Mouse (Mus musculus): Measurements from ENCODE around the gene Ptpn6.

The Ptpn6 gene

DNA sequence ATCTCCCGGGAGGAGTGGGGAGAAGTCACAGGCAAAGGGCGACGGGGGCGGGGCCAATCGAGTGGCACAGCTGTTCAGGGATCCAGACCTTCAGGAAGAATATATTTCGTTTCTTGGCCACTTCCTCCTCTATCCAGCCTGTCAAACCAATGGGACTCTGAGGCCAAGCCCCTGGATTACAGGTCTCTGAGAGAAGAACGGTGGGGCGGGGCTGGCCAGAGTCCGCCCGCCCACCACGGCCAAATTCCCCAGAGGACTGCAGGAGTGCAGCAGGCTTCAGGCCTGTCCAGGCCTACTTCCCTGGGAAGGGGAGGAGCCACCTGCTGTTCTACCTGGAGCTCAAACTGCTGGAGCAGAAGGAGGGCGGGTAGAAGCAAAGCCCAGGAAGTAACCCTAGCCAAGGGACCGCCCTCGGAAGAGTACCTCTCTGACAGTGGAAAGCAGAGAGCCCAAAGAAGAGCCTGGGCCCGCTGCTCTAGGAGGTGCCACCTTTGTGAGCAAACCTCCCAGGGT, at the start of gene Ptpn6:
Gene Ptpn6 (minus strand): TSS at position 204 of the 513 bp plus-strand sequence.
- peak; percentile 5 for DNase-seq

DNA sequence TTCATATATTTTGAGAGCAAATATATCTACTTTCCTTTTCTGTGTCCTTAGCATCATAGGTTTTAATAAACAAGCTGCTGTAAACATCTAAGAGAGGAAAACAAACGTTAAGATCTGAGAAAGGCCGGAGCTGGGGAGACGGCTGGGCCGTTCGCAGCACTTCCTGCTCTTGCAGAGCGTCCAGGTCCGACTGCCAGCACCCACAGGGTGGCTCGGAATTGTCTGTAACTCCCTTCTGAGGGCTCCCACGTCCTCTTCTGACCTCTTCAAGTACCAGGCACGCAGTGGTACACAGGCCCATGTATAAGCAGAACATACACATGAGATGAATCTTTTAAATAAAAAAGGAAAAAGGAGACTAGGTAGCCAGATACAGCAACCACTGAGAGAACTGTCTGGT, 49.2 kb upstream of the Ptpn6 start:
- DNase-seq, result no peak

DNA sequence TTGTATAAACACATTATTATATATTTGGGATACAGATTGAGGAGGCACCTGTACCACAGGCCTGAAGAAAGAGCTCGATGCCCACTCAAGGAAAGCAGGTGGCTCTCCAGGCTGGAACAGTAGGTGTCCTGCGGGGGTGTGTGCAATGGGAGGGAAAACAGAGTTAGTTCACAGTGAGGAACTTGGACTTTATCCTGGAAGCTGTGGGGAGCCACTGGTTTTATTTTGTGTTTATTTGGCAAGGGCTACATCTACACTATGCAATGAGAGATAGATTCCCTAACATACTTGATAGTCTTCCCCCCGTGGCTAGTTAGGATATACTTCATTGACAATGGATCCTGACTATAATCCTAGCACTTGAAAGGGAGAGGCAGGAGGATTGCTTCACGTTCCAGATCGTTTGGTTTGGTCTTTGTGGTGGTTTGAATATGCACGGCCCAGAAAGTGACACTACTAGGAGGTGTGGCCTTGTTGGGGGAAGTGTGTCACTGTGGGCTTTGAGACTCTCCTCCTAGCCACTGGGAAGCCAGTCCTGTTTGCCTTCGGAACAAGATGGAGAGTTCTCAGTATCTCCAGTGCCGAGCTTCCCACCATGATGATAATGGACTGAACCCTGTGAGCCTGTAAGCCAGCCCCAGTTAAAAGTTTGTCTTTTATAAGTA, 48.4 kb upstream of the Ptpn6 start:
- no peak for DNase-seq

DNA sequence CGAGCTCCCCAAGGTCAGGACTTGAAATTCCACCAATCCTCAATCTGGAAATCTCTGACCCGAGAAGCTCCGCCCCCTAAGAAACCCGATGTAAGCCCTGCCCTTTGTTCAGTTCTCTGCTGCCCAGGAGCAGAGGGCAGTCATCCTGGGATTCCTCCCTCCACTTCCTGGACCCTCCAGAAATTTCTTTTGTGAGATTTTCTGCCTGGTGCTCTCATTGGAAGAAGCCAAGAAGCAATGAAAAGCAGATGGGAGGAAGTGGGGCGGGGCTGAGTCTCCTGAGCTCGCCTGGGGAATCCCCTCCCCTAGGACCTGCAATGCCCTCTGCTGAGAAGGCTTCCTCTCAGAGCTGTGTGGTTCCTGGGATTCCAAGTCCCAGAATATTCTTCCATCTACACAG, 43.9 kb upstream of the Ptpn6 start:
- DNase-seq, result no peak

DNA sequence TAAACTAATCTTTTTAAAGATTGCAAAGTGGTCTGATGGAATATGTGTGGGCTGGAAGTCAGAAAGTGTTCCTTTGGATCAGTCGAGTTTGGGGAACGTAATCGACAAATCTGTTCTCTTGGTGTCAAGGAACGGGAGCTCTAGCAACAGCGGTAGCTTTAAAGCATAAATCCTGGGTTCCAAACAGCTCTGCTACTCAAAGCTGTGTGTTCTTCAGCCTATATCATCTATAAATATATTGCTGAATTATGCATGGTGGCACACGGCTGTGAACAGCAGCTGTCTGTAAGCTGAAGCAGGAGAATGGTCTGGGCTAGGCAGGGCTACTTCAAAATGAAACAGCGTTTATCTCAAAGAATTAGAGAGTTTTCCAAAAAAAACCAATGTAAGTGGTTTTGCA, 42.4 kb upstream of the Ptpn6 start:
- no peak for DNase-seq

DNA sequence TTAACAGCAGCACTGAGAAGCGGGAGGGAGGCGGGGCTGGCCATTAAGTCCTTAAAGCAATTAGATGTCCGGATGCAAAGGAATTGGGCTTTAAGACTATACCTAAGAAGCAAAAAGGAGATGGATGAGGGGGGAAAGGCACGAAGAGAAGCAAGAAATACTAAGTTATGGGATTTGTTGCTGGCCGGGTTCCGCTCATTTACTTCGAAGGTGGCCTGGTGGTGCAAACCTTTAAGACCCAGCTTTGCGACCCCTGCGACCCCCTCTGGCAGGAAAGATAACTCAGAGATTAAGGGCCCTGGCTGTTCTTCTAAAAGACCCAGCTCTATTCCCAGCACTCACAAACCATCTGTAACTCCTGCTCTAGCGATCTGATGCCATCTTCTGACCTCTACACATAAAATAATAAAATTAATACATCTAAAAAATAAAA, 41.5 kb upstream of the Ptpn6 start:
- DNase-seq, result no peak

DNA sequence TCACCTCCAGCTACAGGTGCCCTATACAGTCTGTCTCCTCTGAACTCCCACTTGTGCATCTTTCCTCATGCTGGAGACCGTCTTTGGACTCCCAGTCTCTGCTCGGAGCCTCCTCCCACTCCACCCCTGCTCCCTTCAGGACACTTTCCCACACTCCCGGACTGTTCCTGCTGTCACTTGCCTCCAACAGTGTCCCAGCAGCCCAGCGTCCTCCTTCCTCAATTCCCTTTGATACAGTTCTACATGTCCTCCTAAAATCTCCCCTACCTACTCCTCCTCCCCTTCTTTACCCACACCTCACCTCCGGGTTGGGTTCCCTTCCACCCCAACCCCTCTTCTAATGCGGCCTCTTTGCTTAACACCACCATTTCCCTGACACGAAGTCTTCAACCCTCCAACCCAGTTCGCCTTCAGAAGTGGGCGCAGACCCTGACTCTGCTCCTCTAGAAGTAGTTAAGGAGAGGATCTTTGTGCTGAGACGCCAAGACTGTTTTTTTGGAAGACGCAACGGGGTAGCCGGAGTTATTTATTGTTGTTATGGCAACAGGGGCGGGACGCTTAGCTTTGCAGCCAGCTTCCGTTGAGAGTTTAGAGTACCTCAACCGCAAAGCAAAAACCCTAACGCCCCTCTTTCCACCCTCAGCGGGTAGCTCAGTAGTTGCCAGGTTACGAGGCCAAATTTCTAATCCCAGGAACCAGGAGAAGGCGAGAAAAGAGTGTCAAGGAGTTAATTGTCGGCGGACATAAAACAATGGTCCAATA, 40.9 kb upstream of the Ptpn6 start, which contains the start of gene Lrrc23:
Gene Lrrc23 (minus strand): TSS at position 506 of the 762 bp plus-strand sequence.
- no peak for DNase-seq

DNA sequence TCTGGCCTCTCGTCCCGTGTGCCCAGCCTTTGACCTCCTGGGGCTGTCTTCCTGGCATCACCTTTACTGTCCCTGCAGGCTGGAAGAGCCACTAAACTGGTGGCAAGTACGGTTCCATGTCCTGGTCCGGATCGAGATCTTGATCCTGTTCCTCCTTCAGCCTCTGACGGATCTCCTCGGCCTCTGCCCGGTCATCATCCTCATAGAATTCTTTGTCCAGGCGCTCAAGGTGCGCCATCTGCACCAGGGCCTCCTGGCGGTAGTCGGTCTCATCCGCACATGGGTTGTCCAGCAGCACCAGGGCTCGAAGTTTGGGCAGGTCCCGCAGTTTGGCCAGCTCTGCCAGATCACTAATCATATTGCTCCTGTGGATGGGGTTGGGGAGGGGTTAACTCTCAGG, 32.0 kb upstream of the Ptpn6 start:
- DNase-seq, result no peak

DNA sequence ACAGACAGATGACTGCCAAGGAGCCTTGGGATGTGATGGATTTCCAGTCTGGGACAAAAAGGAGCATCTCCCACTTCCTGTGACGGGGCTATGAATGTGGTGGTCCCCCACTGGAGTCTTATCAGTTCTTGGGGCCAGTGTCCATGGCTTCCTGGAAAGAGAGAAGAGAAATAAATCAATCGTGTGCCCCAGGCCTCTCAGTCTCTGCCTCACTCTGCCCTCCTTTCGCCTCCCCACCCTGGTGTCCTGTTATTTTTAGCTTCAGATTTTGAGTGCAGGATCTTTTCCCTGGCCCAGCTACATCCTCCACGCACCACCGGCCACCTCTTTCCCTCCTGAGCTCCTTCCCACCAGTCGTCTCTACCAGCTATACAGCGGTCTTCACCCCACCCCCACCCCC, 31.5 kb upstream of the Ptpn6 start:
- DNase-seq, result no peak

DNA sequence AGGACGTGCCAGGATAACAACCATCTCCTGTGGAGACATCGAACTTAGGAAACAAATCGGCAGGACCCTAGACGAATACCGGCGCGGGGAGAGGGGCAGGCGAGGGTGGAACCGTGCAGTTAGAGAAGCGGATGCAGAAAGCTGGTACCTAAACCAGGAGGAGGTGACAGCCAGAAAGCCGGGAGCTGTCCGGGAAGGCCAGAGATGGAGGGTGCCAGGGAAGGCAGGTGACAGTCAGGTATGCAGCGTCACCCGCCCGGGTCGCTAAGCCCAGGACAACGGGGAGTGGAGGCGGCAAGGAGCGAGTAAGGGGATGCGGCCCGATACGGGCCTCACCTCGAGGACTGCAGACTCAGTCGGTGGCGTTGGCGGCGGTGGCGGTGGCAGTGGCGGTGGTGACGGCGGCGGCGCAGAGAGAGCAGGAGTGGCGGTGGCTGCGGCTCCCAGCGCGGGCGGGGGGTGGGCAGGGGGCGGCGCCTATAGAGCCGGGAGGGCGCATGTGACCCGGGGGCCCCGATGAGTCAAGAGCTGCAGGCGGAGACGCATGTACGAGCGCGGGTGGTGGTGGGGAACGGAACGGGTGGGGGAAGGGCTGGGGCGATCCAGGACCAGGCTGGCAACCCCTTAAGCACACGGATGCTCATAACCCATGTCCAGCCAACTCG, 30.7 kb upstream of the Ptpn6 start, which contains the start of gene Eno2:
Gene Eno2 (minus strand): TSS at position 573 of the 665 bp plus-strand sequence.
- peak; percentile 87 for DNase-seq

DNA sequence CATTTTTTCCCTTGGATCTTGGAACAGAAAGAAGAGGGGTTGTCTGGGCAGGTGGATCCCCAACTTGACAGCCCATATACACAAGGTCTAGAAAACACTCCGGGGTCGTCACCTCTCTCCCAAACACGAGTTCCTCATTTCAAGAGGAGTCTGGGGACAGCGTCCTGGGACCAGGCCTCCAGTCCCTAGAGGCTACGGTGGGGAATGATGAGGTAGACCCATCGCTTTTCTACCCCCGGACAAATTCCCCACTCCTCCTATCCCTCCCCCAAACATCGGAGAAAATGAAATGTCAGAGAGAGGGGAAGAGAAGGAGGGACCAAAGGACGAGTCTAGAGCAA, 30.2 kb upstream of the Ptpn6 start:
- no peak for DNase-seq

DNA sequence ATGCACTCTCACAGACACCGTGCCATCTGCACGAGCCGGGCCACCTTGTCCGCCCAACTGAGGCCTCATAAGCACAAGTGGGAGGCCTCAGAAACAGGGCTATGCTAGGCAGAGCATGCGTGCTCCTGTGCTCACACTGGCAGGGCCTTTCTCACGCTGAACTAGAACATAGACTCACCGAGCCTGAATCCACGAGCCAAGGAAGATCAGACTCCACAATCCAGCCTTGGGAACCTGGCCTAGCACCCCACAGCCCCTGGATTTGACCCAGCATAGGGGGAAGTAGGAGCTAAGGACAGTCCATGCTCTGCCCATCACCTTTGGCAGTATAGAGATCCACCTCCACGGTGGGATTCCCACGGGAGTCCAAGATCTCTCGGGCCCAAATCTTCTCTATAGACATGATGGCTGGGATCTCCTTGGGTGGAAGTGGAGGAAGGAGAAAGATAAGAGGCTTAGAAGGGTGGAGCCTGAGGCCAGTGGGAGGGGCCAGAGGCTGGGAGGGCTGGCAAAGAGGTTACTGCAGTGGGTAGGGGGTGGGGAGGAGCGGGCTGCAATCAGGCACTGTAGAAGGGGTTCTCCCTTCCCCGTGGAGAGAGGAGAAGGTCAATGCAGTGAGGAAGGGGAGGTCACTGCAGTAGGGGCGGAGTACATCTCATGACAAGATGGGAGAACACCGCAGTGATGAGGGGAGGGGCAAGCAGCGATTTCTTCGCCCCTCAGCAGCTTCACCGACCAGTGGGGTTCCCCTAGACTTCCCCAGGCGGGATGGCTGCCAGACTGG, 29.6 kb upstream of the Ptpn6 start:
- peak; percentile 72 for DNase-seq

DNA sequence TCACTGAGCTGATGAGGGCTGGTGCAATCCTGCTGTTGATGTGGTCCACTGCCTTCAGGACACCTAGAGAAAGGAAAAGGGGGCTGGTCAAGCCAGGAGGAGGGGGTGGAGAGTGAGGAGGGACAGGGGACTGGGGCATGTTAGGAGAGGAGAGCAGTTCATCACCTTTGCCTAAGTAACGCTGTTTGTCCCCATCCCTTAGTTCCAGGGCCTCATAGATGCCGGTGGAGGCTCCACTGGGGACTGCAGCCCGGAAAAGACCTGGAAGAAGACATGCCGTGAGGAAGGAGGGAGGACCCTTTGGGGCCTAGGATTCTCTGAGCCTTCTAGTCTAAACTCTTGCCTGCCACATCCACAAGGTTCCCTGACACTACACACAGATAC, 29.0 kb upstream of the Ptpn6 start:
- no peak for DNase-seq

DNA sequence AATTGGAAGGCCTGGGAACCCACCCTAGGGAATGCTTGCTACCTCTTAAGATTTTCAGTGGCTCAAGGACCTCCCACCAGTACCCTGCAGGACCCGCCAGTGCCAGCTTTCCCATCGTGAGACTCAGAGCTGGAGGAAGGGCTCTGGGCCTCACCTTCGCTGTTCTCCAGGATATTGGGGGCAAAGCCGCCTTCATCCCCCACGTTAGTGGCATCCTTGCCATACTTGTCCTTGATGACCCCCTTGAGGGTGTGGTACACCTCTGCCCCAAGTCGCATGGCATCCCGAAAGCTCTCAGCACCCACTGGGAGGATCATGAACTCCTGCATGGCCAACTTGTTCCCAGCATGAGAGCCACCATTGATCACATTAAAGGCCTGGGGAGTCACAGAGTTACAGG, 27.4 kb upstream of the Ptpn6 start:
- DNase-seq, result no peak

DNA sequence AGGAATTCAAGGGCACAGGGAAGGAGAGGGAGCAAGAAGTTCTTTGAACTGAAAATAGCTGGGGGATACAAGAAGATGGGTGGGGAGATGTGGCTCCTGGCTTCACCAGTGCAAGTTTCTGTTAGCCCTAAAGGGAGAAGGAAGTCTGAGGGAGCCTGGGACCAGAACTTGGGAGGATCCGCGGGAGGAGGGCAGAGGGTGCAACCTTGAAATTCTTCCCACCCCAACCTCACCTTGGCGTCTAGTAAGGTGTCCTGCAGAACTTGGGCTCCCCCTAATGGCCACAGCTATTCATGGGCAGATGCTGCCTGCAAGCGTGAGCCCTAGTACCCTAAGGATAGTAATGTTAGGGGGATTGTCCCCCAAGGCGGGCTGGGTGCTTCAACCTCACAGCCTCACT, 20.7 kb upstream of the Ptpn6 start:
- DNase-seq, result peak; percentile 86

DNA sequence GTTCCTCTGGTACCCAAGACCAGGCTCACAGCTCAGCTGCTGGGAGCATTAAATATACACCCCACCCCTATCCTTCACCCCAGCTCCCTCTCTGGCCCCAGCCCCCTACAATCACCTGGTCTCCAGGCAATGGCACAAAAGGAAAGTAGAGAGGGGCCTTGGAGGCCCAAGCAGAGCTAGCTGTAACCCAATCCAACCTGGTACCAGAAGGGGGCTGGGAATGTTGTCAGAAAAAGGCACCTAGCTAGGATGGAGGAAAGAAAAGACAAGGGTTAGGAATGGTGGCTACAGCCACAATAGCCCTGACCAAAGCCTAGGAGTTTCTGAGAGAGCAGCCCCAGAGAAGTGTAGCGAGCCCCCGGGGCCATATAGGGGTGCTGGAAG, 20.3 kb upstream of the Ptpn6 start:
- no peak for DNase-seq

DNA sequence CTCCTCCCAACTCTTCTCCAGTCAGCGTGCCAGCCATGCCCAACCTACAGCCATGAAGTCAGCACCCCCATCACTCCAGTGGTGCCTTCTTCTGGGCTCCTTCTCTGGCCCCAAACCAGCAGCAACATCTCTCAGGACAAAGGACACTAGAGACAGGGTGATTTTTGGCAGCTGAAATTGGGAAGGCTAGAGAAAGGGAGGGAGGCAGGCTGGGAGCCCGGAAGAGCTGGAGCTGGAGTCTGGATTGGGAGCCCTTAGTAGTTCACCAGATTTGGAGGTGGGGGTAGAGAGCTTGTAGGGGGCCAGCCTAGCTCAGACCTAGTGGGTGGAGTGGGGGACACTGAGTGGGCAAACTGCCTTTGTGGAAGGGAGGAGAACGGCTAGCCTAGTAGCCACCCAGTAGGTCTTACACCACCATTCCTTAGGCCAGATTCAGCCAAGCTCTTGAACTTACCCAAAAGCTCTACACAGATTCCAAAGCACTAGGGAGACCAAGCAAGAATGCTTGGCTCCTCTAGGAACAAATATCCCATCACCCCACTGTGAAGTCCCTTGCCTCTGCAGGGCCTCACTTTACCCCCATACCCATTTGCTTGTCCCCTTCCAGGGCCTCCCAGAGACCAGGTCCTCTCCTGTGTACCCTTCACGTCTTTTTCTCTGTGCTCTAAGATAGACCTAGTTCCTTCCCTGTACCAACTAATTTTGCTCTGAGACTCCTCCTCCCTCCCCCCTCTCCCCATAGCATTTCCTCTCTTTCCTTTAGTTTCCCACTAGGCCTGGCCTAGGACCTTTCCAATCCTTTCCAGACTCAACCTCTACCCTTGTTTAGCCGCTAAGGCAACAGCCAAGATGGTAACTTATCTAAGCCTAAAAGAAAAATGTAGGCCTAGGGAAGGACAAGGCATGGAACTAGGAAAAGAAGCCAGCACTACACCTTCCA, 19.7 kb upstream of the Ptpn6 start:
- peak; percentile 70 for DNase-seq

DNA sequence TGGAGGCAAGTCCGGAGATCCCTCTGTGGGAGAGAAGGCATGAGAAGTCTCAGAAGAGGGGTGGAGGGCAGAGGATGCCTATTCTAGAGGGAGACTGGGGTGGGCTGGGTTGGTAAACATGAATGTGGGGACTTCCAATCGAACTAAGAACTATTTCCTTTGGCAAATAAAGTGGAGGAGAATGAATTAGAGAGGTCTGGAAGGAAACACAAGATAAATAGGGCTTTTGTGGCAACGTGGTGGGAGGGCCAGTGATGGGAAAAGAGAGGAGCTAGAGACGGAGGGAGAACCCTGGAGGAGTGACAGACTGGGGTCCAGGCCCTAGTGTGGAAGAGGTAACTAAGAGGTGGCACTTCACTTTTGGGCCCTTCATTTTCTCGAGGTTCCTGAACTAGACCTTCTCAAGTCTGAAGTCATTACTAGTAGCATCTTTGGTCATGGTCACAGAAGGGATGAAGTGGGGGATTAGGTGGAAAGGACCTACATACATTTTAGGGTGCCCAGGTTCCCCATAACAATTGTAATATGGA, 18.9 kb upstream of the Ptpn6 start:
- no peak for DNase-seq

DNA sequence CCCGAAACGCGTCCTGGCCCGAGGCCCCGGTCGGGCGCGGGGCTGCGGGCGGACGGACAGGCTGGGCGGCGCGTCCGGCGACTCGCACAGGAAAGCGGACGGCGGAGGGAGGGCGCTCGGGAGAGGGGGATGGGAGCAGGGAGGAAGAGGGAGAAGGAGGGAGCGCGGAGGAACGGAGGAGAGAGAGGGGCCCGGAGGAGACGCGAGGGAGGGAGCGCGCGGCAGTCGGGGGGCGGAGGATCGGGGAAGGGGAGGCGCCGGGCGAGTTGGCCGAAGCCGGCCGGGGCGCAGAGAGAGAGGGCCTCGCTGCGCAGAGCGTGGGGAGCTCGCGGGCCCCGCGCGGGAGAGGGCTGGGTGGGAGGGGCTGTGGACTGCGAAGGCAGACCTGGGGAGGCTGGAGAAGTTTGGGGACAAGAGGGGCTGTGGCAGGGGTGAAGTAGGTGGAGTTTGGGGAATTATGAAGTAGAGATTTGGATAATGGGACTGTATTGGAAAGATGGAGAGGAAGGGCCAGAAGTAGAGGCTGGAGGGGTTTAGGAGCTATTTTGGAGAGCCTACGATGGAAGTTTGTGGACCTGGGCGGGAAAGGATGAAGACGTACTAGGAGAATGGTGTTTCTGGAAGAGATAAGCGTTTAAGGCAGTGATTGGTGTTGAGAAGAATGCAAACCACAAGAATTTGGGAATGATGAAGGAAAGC, 18.3 kb upstream of the Ptpn6 start:
- DNase-seq, result peak; percentile 79

DNA sequence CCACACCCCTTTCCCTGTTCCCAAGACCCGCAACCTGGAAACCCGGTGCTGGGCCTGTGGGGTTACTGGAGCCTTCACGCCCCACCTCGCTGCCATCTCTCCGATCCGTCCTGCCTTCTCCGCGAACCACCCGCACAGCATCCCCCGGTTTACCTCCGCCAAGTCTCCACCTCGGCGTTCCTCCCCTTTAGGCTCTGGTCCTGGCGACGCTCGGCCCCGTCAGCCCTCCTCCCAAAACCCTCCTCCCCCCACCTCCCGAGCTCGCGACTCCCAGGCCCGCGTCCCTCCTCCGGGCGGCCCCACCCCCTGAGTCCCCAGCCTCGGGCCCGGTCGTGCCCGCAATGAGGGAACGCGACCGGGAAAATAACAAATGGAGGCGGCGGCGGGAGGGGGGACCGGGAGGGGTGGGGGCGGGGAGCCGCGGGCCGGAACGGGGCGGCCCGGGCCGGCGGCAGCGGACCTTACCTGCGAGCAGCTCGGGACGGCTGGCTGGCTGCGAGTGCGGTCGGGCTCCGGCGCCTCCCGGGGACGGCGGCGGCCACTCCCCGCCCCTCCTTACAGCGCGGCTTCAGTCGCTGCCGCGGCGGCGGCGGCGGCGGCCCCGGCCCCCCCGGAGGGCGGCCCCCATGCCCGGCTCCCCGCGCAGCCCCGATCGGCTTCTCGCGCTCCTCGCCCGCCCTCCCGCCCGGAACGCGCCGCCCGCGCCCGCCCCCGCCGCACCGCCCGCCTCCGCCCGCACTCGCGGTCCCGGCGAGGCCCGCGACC, 17.5 kb upstream of the Ptpn6 start, which contains the start of the genes Gm45234 and Atn1:
Gene Gm45234 (minus strand): TSS at position 191 of the 765 bp plus-strand sequence.
Gene Atn1 (minus strand): TSS at position 694 of the 765 bp plus-strand sequence.
- no peak for DNase-seq
